Mouse (Mus musculus) spleen, adult 2 months (tissue): Measurements from ENCODE around the gene Rbp1.

ENCODE experiments used
- CTCF ChIP-seq: fragments of 200-500 bp; IDR thresholded peaks from 2 replicates; pipeline ENCODE4 v1.5.1; 2011; ENCODE audit warnings: mild to moderate bottlenecking, inconsistent platforms; ENCODE audit not compliant: insufficient read depth, insufficient read length, insufficient replicate concordance; ENCODE audit errors: extremely low read depth
- POLR2A ChIP-seq: fragments of 200-500 bp; IDR thresholded peaks from 2 replicates; pipeline ENCODE4 v1.6.1; 2011; ENCODE audit warnings: low read depth, low read length, inconsistent platforms

GRCm38 (mm10) chr9:98428783-98429182 is 6.0 kb downstream of the Rbp1 start:
- no peak for TF ChIP-seq CTCF
- TF ChIP-seq POLR2A = no peak
